Mouse (Mus musculus): ENCODE results near the gene Cdc37l1. TPM values are rescaled to one million over a fixed set of nuclear protein-coding genes. Genes with fewer than 3 reads are reported as not detected.
"Not testable (repeated sequence)": the region's sequence is repeated elsewhere in the genome, so short reads cannot be mapped to it uniquely, and the experiment has no call there.

Cdc37l1 gene
- total RNA-seq, 2 experiments from 2014 or later = 63.6 to 69.9 TPM

DNA sequence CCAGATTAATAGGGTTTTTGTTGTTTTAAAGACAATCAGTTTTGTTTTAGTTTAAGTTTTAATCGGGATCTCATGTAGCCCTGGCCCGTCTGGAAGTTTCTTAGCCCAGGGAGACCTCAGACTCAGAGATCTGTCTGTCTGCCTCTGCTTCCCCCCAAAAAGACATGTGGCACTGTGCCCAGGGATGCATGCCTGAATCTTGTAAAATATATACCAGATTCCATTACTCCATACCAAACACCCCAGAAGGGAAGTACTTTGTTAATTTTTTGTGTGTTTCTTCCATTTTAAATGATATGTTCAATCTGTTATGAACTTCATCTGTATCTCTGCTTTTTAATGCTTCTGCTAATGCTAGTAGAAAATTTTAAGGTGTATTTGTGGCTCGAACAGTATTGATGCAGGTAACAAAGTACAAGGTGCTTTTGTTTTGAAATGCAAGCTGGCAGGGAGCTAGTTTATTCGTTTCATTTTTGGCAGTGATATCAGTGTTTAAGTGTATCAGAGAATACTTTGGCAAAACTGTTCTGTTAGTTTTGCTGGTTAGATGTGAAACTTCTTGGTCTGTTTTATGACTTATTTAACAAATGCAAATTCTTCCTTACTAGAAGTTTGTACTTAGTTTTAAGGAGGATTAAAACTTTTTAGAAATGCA, 8.0 kb downstream of the Cdc37l1 start:
- intact Hi-C loops (cut with DNase I) = no loop called here
- no peak for DNase-seq

DNA sequence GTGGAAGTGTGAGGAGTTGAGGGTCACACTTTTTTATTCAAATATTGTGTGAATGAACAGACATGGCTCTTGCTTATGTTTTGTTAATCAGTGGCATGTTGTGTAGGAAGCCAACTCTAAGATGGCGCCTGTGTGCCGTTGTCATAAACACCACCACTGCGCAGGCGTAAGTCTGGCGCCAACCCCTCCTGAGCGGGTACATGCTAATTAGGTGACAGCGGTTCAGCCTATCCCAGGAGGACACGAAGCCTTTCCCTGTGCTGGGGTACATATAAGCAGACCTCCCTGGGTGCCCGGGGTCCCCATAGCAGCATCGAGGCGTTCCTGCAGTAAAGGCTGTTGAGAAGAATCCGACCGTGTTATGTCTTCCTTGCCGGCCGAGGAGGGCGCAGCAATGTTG, 10.2 kb downstream of the Cdc37l1 start:
- DNase-seq; intact Hi-C loops (cut with DNase I): not testable (repeated sequence)

DNA sequence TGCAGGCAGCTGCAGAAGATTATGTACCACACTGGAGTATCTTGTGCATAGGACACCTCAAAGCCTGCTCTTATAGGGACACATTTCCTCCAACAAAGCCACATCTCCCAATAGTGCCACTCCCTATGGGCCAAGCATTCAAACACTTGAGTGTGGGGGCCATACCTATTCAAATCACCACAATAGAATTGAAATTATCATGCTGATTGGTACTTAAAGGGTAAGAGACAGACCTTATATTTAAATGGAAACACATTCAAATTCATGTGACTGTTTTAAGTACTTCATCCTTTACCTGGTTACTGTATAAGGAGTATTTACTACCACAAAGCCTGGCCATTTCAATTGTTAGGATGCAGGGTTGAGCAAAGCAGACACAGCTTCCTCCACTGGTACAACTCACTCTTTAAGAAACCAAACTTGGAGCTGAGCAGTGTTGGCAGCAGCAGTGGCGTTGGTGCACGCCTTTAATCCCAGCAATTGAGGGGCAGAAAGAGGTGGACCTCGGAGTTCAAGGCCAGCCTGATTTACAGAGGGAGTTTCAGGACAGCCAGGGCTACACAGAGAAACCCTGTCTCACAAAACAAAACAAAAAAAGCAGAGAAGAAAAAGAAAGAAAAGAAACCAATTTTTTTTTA, 18.0 kb downstream of the Cdc37l1 start:
- DNase-seq = no peak
- intact Hi-C loops (cut with DNase I) = no loop called here

DNA sequence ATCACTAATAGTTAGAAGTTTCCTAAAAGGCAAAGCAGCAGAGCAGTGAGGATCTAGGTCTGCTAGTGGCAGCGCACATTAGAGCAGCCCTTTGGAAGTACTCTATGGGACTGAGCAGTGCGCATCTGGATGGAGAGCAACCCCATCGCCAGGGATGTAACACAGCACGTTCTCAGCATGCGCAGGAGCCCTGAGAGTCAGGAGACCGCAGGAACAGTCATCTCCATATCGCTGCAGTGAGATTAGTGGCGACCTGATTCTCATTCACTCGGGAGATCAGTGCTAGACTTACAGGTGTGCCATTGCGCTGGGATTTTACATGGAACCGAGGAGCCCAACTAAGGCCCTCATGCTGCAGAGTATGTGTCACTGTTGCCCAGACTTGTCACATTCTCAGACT, 18.9 kb downstream of the Cdc37l1 start:
- intact Hi-C loops (cut with DNase I) = no loop called here

DNA sequence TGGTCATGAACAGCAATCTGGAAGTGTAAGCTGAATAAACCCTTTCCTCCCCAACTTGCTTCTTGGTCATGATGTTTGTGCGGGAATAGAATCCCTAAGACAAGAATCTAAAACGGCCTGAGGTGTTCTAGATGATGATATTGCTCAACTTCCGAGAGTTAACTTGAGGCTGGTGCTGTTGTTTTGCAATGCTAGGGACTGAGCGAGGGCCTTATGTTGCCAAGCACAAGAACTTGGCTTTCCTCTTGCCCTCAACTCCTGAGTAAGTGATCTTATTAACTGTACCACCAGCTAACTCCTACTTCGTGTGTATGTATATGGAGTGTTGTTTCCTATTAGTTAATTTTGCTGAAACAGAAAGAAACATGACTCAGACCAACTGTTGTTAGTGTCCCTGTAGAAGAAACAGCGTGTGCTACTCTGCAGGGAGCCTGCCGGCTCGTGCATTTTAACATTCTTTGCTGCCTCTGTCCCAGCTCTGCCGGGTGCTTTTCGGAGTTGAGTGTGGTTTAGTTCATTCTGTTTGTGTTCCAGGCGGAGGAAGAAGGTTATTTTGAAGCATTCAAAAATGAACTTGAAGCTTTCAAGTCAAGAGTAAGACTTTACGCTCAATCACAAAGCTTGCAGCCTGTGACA, 21.3 kb downstream of the Cdc37l1 start:
- intact Hi-C loops (cut with DNase I) = no loop called here
- DNase-seq = no peak

More for the DNA sequence above, 18.9 kb downstream of the Cdc37l1 start:
- DNase-seq = no peak

DNA sequence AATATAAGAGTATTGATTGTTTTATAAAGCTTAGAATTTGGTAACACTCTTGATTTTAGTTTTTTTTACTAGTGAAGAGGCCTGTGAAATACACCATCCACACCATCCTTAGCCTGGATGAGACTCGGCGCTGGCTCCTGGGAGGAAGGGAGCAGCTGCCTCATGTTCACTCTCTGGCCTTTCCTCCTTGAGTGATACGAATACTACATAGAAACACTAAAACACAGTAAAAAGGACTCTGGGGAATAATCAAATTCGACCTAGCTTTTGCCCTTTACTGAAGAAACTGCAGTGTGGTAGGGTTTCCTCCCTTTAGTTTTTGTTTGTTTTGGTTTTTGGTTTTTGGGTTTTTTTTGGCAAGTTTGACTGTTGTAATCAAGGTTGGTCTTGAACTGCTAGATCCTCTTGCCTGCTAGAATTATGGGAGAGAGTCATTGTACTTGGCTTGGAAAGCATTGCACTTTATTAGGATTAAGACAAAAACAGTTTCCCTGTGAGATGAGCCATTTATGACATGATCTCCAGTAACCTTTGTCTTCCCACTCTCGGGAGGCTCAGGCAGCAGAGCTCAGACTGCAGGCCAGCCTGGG, 24.4 kb downstream of the Cdc37l1 start:
- no peak for DNase-seq
- intact Hi-C loops (cut with DNase I) = no loop called here

DNA sequence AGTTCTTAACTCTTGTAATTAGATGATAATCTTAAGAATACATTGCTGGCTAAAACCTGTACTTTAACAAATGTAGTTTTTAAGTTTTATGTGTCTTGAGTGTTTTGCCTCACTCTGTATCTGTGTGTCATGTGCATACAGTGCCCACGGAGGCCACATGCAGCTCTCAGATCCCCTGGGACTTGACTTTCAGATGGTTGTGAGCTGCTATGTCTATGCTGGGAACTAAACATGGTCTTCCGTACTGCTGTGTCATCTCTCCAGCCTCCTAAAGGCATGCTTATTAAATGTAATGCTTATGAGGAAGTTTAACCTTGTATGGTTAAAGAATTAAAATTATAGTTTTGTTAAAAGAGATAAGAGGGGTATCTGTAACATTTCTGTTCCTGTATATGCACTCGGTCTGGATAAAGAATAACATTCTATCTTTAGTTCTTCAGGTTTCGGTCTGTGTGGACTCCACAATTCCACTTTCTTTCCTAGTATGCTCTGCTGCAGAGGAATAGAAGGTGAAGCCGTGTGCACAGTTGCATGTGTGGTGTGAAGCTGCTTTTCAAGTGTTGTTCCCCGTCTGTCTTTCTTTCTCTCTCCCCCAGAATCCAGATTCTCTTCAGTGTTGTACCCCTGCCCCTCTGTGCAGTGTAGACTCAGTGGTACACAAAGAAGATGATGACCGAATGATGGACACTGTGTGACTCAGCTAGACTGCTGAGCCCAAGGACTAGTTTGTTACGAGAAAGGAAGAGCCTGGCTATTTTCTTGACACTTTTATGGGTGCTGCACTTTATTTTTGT, 25.5 kb downstream of the Cdc37l1 start:
- intact Hi-C loops (cut with DNase I) = no loop called here
- no peak for DNase-seq

DNA sequence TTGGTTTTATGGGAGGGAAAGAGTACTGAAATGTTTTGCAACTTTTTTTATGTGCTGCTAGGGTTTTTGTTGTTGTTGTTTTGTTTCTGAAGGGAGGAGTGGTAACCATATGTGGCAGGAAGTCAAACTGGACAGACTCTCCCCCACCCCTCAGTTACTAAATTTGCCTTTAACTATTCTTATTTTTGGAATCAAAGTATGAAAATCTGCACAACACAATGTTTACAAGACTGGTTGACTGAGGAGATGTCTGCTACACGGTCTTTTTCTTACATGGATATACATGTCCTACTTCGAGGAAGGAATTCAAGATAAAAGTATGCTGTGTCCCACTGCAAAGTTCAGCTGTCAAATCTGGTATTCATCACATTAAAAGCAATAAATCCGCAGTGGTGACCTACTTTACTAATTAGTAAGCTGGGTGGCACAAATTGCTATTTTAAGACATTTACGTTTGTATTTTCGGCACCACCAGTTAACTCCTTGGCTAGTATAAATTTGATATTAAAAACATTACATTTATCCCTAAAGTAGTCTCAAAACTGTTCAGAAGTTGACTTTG, 26.1 kb downstream of the Cdc37l1 start:
- intact Hi-C loops (cut with DNase I) = no loop called here
- DNase-seq = no peak

DNA sequence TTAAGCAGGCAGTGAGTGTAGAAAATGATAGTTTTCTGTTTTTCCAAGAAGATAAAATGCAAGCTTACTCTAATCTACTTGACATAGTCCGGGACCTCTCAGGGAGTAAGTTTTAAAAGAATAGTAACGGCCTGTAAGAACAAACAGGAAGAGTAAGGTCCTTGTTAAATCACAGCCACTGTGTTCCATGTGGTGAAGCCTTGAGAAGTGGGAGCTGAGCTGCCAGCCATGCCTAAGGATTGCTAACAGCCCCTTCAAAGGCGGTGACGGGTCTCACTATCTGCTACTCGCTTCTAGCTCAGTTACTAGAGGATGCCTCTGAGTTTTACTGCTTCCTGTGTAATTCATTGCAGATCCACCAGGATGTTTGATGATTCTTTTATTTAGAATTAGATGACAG, 26.6 kb downstream of the Cdc37l1 start:
- DNase-seq = no peak
- intact Hi-C loops (cut with DNase I) = no loop called here

DNA sequence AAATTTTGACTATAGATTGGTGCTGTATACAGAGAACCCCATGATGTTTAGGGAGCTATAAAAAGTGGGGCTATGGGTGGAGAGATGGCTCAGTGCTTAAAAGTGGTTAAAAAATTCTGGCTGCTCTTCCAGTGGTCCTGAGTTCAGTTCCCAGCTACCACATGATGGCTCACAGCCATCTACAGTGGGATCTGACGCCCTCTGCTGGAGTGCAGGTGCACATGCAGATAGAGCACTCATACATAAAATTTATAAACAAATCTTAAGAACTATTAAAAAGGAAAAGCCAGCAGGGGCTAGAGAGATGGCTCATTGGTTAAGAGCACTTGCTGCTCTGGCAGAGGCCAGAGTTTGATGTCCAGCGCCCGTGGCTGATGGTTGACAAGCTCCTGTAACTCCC, 29.5 kb downstream of the Cdc37l1 start:
- intact Hi-C loops (cut with DNase I) = no loop called here
- no peak for DNase-seq

DNA sequence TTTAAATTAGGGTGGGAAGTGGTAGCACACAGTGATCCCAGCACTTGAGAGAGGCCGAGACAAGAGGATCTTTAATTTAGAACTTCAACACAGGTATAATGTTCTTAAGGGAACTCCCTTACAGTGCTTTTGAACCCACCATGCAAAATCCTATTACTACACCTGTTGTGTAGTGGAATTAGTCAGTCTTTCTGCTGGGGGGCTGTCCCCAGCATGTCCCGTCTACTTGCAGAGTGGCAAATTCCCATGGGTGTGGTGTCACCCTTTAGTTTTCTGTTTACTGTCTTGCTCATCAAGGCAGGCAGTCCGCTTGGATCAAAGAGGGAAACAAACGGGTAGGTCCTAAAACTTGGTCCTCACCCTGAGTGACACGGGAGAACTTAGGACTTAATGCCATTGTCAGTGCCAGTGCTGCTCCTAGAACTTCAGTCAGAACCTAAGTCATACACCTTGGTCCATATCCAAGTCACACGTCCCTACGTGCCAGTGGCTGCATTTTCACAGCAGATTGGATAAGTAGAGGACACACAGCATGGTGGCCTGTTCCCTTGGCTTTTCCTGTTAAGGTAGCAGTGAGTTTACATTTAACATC, 31.7 kb downstream of the Cdc37l1 start:
- intact Hi-C loops (cut with DNase I) = loop anchor here (2.0 kb wide), 1 partner anchor 31 kb away; the partner anchor contains the start of gene Cdc37l1
- no peak for DNase-seq

DNA sequence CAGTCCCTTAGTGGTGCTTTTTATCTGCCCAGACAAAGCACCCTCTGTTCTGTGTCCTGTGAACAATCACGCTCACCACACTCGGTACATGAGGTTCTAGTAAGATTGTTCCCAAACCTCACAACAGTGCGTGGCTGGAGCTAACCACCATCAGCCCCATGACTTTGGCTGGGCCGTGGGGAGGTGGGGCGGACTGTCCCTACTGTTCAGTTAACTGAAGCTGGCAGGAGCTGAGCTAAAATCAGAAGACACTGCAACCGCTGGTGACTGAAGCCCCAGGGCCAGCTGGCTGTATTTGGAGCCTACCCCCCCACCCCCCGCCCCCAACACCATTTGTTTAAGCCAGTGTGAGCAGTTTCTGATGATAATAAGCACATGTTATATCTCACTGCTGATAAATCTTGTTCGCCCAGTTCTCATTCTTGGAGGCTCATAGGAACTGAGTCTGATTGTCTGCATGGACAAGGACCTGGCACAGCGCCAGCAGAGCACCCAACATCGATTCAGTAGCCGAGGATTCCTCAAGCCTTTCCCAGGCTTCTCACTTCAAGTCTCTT, 34.3 kb downstream of the Cdc37l1 start:
- peak; percentile 42 to 43 for DNase-seq
- intact Hi-C loops (cut with DNase I) = no loop called here

DNA sequence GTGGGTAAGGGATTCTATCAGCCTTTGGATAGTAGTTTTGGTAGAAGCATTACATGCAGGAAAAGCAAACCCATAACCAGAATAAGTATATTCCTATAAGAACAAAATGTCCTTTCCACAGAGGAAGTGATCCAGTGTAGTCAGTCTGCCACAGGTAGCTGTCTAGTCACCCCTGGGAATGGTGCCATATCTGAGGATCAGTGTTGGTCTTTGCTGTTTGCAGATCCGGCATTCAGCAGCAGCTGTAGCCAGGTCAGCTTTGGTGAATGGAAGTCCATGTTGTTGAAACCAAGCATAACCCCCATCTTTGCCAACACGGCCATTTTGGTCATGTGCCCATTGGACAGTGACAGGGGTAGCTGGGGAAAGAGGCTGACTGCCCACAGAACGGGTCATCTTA, 41.6 kb downstream of the Cdc37l1 start:
- intact Hi-C loops (cut with DNase I) = no loop called here
- DNase-seq = no peak

DNA sequence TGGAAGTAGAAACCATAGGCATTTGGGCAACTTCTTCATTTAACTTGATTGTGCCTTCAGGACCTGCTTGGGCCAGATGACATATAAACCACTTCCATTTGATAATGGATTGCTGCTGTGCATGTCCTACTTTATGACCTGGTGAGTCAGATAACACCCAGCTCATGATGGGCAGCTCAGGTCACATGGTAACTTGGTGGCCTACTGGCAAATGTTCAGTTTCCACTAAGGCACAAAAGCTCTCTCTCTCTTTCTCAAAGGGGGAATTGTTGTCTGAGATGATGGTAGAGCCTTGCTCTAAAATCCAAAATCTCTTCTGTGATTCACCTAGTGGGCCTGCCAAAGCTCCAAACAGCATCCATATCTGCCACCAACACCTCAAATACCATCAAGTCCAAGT, 42.5 kb downstream of the Cdc37l1 start:
- no peak for DNase-seq
- intact Hi-C loops (cut with DNase I) = no loop called here

DNA sequence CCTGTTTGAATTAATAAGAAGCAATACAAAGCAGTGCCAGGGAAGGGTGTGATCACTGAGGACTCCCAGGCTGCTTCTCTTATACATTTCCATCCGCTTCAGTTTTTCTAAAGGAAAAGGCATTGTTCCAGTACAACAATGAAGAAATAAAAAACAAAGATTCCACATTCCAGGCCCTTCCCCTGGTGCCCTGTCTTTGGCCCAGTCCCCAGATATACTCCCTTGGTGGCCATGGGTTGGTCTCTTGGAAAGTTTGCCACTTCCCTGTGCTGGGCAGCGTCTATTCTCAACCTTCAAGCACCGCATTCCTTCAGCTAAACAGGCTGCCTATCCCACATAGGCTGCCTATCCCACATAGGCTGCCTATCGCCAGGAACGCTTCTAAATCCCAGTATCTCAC, 46.9 kb downstream of the Cdc37l1 start:
- intact Hi-C loops (cut with DNase I) = no loop called here
- DNase-seq = no peak

DNA sequence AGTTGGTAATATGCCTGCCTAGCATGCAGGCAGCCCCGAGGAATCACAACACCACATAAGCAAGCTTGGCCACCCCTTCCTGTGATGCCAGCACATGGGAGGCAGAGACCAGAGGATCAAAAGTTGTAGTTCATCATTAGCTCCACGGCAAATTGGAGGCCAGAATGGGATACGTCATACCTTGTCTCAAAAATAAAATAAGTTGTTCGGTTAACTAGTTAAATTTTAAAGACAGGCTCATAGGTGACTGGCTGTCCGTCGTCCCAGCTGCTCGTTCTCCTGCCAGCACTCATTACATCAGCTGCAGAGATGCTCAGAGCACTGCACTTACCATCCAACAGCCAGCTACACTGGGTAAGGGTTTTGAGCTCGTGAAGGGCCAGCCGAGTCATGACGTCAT, 47.4 kb downstream of the Cdc37l1 start:
- intact Hi-C loops (cut with DNase I) = no loop called here
- no peak for DNase-seq

DNA sequence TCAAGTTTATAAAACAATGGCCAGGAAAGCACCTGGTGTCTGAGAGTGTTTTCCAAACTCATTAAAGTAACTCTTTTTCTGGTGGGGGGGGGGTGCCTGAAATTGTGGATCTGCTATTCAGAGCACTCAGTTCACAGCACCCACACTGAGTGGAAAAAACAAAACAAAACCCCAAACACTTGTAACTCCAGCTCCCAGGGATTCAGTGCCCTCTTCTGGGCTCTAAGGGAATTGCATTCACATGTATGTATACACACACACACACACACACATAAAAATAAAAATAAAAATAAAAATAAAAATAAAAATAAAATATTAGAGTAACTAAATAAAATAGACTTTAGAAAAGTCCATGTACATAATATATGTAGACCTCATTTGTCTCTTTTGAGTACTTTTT, 49.2 kb downstream of the Cdc37l1 start:
- DNase-seq = no peak
- intact Hi-C loops (cut with DNase I) = no loop called here

DNA sequence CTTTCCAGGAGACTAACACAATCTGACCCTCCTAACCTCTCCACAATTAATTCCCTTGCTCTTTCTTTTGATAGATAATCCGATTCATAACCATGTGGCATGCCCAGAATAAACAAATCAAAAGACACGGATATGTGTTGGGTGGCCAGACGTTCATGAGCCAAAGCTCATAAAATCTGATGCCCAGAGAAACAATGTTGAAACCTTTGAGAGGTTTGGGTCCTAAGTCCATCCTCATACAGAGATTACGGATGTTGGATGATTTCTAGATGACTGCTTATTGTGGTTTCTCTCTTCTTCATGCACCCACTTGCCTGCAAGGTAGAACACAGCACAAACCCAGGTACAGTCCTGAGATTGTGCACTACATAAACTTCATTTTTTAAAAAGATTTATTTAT, 50.1 kb downstream of the Cdc37l1 start:
- DNase-seq = no peak
- intact Hi-C loops (cut with DNase I) = no loop called here

DNA sequence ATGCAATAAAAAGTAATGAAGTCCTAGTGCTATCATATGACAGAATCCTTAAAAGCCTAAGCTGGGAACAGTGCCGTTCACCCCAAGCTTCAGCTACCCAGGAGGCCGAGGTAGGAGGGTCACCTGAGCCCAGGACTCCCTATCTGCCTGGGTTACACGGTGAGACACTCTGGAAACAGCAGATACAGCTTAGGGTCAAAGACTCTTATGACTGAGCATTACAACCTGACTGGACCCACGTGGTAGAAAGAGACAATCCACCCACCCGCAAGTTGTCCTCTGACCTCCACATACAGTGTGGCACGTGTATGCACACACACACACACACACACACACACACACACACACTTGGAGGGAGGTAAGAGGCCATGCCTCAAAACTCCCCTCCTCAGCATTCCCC, 52.0 kb downstream of the Cdc37l1 start:
- intact Hi-C loops (cut with DNase I) = no loop called here
- no peak for DNase-seq

DNA sequence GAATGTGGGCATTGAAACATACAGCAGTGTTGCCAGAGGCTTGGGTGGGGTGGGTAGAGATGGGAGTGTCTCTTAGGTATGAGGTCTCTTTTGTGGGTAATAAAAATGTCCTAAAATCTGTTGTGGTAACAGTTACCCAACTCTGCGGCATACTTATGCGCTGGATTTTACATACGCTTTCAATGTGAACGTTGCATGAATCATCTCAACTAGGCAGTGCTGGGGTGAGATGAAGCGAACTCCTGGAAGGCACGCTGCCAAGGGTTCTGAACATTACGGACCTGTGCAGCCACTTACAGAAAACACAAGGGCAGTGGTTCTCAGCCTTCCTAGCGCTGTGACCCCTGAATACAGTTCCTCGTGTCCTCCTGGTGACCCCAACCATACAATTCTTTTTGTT, 52.5 kb downstream of the Cdc37l1 start:
- intact Hi-C loops (cut with DNase I) = no loop called here
- DNase-seq = no peak

Measured in heart, postnatal 36 days (tissue).